Mouse (Mus musculus): ENCODE data around the gene Apobr.

GRCm38 (mm10) chr7:126583761-126584160 lies 981 bp upstream of the Apobr start:
- TF ChIP-seq POLR2A (IDR thresholded peaks at IDR 0.05; ENCODE audit: insufficient read depth, low read depth, low read length) (no peak), CTCF (IDR thresholded peaks at IDR 0.05; ENCODE audit: insufficient read depth, low read depth, low read length) (no peak)

Data from olfactory bulb, adult 2 months (tissue).